Mouse (Mus musculus) granulocyte monocyte progenitor cell, adult 5-6 weeks (primary cell): ENCODE measurements around the gene Smad3. TPM values are rescaled to one million over a fixed set of nuclear protein-coding genes. Genes with fewer than 3 reads are reported as not detected.

Experiments
- ATAC-seq: replicated peaks from 2 replicates; pipeline ENCODE4 v1.8.0; 2016; ENCODE audit warnings: mild to moderate bottlenecking, moderate TSS enrichment, inconsistent platforms; ENCODE audit not compliant: poor library complexity, severe bottlenecking
- total RNA-seq, 2 experiments: library from RNA; stranded (forward) in 1 of 2; stranded (reverse) in 1 of 2; fragments of 200-712, 200-1000 nt in 1 of 2; fragments of >200 nt in 1 of 2; fragmentation: Nextera tagmentation in 1 of 2; gene quantifications; 2 replicates each; pipeline ENCODE4 v1.2.3; 2014 to 2017

Gene Smad3
- total RNA-seq, 2 experiments from 2014 or later = 12.6 to 24.7 TPM

DNA sequence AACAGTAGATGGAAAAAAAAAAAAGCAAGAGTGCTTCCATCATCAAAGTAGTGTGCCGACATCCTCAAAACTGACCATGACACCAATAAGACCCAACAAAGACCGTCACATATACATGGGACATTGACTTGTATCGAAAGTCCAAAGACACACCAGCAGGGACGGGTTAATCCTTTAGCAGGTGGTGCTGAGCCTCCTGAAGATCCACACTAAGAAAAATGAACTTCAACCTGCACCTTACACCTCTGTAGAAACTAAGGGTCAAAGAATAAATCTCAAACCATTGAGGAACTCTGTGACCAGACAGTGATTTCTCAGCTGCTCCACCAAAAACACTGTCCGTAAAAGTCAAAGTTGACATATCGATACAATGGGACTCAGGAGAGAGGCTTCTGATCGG is 88.0 kb downstream of the Smad3 start:
- no peak for ATAC-seq

DNA sequence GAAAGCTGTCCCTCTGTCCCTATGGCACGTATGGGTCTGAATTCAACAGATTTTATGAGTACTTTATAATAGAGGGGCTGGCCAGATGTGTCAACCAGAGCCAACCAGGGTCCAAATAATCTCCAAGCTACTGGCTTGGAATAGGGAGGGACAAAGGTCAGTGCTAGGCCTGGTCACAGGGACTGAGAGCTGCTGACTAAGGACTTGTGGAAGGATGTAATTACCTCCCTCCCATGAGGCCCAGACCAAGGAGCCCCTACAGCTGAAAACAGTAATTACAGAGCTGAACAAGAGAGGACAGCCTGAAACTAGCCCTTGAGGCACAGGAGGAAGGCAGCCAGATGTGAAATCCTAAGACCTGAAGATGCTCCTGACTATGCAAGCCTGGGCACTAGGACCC is 89.2 kb downstream of the Smad3 start:
- ATAC-seq = no peak

DNA sequence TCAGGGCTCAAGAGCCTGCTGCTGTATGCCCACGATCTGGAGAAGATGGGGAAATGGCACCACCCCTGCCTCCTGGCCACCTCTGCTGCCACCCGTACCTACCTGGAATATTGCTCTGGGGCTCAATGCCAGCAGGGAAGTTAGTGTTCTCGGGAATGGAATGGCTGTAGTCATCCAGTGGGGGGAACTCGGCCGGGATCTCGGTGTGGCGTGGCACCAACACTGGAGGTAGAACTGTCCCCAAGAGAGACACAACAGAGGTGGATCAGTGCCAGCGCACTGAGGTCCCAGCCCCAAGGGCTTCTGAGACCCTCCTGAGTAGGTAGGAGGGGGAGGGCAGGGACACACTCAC is 90.4 kb downstream of the Smad3 start:
- no peak for ATAC-seq

DNA sequence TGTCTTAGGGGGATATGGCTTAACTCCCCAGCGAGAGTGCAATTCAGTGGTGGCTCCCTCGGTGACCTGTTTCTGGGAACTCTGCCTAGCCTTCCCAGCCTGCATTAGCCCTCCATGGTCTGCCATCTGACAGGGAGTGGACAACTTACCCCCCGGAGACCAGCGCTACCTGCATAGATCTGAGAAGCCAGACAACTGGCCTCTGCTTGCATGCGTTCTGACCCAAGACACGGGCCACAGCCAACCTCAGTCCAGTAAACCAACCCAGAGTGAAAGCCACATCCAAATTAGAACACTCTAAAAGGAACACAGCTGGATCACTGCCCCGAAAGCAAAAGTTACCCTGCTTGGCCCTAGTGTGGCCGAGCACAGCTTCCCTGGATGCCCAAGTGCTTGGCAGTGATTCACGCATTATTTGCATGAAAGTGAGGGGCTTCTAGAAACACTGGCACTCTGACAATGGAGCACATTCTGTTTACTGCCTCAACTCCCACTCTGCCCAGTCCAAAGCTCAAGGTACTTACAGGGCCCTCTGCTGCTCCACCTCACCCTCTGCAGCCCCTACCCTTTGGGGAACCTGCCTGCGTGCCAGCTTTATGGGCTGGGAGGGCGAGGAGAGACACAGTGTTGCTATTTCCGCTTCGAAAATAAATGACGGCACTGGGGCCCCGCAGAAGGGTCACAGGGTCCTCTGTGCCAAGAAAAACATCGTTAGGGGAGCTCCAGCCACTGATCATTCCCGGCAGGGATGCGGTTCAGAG is 91.0 kb downstream of the Smad3 start:
- ATAC-seq = no peak

DNA sequence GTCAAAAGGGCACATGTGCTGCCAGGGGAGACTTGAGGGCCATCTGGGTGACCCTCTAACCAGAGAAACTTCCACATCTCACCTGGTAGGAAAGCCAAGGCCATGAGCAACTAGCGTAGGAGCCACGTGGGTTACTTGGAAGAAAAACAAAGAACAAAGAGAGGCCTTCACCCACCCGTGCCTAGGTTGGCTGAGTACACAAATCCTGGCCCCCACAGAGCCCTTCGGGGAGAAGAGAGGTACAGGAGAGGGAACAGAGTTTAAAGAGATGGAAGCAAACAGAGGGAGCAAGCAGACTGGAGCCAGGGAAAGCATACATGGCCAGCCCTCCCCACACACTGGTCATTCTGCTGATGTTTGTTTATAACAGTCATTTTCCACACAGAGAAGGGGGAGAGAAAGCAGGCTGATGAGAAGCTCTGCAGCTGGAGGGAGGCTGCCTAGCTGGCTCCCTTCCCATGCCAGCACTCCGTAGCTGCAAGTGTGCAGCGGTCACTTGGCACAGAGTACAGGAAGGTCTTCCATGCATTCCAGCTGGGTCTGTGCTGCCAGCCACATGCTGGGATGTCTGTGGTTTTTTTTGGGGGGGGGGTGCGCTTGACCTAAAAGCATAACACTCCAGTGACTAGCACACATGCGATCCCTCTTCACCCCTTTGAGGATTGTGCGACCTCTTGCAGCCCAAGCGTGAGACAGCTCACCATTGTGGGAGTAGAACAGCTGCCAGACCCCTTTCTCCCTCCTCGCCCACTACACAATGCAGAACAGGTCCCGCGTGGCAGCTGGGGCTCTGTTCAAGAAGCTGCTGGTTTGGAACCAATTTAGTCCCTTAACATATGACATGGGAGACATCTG is 92.8 kb downstream of the Smad3 start:
- ATAC-seq = no peak

DNA sequence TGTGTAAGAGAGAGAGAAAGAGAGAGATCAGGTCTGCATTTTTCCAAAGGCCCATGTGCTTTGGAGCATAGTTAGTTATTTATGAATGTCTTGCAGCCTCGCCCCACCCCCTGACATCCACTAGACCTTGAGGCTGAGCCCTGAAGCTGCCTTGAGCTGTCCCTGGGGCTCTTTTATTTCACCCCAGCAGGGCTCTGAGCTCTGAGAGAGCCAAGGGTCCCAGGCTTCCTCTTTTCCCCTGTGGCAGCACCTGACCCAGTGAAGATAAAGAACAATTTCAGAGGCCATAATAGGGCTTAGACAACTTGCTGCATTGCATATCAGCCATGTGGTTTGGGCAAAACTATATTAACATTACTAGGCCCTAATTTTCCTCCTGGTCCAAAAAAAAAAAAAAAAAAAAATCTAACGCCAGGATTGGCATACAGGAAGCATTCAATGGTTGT is 93.5 kb downstream of the Smad3 start:
- ATAC-seq = no peak

DNA sequence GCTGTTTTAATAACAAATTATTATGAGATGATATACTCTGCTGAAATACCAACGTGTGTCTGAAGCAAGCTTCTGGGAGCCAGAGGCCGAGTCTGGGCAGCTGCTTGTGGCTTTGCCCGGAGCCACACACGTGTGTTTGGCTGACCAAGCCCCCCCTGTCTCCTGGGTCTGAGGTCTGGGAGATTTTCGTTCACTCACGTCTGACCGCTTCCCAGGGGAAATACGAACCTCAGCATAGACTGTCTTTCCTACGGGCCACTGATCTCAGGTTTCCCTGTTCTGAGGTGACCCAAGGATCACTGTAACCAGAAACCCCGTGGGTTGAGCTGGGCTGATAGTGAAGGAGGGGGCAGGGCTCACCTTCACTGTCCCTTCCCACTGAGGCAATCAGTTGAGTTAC is 94.6 kb downstream of the Smad3 start:
- ATAC-seq = no peak

DNA sequence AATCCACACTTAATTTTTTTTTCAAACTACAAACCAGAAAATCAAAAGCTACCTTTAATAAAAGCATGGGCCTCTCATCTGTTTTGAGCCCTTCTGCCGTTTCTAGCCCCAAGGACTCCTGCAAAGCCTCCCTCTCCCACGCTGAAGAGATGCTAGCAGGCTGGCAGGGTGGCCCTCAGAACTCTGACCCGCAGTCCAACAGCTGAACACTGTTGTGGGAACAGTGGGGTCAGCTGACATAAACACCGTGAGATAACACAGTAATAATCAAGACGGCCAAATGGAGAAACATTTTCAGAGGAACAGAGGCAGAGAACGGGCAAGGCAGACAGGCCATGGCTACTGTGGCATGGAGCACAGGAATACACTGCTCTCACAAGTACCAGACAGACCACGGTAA is 95.0 kb downstream of the Smad3 start:
- no peak for ATAC-seq

DNA sequence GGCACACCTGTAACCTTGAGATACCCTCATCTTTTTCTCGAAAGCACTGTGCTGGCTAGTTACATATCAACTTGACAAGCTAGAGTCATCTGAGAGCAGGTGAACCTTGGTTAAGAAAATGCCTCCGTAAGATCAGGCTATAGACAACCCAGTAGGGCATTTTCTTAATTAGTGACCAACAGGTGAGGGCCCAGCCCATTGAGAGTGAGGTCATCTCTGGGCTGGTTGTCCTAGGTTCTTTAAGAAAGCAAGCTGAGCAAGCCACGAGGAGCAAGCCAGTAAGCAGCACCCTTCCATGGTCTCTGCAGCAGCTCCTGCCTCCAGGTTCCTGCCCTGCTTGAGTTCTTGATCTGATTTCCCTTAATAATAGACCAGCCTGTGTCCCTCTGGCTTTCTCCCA is 97.1 kb downstream of the Smad3 start:
- ATAC-seq = no peak

DNA sequence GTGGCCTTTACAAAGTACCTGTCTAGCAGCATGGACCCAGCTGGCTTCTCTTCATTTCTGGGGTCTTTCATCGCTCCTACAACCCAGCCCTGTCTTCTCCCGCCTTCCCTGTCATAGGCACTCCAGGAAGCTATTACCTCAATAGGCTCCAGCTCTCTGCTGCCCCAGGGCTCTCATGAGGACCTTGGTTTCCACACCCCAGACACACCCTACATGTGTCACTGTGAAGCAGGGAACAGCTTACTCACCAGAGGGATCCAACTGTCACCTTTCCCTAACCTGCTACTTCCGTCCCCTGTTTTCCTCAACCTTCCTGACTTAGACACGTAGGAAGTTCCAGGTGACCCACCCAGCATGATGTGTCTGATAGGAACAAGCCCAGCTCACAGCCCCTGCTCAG is 97.7 kb downstream of the Smad3 start:
- ATAC-seq = no peak

DNA sequence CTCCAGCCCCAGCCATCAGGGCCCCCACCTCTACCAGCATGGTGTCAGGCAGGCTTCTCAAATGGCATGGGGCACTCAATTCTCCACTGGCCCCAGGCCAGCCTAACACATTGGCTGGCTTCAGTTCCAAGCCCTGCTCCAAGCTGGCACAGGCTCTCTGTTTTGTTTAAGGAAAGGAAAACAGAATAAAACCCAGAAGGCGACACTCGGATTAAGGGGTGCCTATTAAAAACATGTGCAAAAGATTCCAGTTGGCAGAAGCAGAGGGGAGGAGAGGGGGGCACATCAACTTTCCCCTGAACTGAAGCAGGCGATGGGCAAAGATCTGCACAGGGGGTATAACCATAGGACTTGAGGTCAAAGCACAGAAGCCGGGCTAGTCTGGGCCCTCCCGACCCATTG is 98.8 kb downstream of the Smad3 start:
- ATAC-seq = no peak

DNA sequence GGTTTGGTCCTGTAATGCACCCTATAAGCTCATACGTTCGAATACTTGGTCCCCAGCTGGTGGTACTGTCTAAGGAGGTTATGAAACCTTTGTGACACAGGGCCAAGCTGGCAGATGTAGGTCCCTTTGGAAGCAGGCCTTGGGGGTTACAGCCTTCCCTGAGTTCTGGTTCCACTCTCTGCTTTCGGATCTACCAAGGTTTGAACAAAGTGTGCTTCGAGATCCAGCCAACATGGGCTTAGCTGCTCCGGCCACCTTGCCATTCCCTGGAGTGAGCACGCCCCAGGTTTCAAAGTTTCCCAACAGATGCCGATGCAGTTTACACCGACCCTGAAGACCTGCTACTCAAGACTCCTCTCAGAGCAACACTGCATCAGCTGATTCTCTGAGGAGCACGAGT is 99.4 kb downstream of the Smad3 start:
- ATAC-seq = no peak

DNA sequence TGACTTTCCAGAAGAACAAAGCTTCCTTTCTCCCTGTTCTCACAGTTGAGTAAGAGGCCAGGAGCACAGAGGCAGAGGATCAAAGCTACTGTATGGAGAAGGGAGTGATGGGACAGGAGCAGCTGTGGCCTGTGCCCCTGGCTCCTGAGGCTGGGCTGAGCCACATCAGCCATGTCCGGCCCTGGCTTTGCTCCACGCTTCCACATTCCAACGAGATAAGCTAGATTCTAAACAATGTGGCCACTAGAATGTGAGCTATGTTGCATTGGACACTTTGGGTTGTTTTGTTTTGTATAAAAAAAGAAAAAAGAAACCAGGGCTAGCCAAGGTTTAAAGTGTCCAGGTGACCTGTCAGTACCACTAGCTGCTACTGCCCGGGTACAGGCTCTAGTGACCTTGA is 100.6 kb downstream of the Smad3 start:
- ATAC-seq = no peak

DNA sequence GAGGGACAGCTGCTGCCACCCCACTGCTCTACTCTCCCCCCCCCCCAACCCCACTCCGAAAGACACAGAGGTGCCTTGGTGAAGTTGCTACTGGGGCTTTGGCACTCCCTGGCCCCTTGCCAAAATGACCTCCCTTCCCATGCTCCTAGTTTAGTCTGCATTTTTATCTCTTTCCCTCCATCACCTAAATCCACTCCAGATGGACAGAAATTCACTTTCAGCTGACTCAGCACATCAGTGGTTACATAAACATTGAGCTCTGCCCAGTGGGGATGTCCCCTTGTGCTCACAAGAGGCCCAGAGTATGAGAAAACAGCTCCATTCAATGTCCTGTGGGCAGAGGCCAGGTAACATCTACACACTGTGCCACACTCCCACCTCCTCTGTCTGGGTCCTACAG is 102.7 kb downstream of the Smad3 start:
- ATAC-seq = no peak

DNA sequence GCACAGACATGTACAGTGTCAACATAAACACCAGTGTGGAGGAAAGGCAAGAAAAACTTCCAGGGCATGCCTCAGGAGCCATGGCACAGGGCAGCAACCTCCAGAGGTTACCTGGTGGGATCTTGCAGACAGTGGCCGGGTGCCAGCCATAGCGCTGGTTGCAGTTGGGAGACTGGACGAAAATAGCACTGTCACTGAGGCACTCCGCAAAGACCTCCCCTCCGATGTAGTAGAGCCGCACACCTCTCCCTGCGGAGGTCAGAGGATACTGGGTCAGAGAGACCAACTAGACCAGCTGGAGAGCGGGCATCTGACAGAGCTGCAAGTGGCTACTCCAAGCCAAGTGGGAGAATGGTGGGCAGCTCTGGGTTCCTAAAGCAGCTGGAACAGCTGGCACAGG is 103.2 kb downstream of the Smad3 start:
- no peak for ATAC-seq

DNA sequence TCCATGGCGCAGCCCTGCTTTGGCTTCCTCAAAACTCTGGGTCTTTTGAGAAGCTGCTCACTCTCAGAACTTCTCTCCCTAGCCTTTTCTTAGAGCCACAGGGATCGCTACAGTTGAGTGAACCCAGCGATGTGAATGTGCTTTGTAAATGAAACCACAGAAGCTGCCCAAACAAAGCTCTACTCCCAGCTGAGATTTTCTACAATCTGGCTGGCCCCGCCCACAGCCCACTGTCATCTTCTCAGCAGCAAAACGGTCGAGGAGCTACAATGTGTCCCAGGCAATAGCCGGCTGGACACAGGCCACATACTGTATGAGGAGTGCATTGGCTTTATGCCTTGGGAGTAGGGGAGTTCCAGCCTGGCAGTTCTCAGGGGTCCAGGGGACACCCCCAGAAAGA is 104.1 kb downstream of the Smad3 start:
- ATAC-seq = no peak

DNA sequence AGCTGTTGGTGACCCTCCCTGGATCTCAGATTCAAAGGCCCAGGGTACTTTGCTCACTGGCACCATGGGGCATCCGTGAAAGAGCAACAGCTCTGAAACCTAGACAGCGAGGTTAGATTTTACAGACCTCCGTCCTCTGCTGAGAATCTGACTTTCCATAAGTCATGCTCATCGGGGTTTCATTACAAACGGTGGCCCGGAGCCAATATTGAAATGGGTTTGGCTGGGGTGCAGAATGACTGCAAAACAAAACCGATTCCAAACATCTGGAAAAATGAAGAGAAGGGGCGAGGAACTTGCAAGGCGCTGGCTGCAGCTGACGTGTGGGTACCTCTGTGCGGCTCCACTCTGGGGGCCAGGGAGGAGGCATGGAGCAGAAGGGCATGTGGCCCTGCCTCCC is 106.2 kb downstream of the Smad3 start:
- ATAC-seq = no peak

DNA sequence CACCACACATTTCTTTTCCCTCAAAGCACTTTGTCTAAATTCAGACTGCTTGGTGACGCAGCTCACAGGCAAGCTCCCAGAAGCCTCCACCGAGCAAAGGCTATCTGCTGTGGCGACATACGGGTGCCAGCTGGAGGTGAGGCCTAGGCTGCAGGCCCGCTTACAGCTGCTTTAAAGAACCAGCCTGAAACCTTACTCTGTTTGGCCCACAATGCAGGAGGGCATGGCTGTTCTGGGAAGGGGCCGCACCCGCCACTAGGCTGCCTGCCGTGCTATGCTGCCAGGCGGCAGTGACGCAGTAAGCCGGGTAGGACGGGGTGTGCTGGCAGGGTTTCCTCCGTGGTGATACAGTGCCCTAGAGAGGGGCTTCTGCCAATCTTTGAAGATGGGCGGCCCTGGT is 106.9 kb downstream of the Smad3 start:
- ATAC-seq = no peak

DNA sequence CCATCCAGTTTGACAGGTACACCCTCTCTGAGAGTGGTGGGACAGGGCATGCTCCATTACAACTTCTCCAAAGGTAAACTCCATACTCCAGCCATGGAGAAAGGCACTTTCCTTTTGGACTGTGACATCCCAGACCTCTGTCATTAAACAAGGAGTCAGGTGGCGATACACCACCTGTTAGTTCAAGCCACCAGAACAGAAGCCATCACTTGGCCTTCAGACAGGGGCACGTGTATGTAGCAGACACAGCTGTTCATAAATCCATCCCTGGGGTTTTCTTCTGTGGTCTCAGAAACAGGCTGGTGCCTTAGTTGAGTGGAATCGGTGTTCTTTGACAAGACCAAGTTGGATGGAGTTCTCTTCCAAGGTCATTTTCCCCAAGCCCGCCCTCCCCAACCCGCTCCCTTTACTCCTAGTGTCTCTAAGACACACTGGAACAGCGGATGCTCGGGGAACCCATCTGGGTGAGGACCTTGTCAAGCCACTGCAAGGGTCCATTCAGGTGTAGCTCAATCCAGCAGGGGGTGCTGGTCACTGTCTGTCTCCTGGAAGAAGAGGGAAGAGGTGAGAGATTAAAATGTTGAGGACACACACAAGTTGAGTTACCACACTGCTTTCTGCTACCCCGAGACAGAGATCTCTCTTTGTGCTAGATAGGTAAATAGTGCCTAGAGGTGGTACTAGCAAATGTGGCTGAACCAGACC is 107.8 kb downstream of the Smad3 start:
- ATAC-seq = no peak

DNA sequence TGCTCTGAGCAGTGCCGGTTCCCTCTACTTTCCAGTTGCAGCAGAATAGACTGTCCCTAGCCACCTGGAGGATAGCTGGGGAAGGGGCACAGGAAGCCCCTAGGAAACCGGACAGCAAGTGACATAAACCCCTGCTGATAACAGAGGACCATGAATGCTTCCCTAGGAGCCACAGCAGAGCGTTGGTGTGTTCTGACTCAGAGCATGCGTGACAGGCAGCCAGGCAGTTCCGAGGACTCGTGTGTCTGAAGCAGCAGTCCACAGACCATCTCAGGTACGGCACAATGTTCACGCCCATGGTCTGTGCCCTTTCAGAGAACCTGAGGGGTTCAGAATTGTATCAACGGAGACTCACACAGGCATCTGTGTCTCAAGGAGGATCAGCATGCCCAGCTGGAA is 109.3 kb downstream of the Smad3 start:
- no peak for ATAC-seq
